ENCODE assay signal across 21 mouse cellular contexts in genomic region chr12:77696039-77696631, GRCm38 (mm10).
DNase-seq lines count a peak whose midpoint lies in the region; ATAC-seq and TF ChIP-seq lines count a peak whose summit lies in the region.
"Had no signal": no experiment of that assay in that cellular context is flagged by ENCODE, and none has a peak within 500 bp of the region (broad histone marks: within the 10 kb centered on the region; RNA-seq: fewer than 3 reads in every experiment).

No protein-coding gene starts in this region.

- peaks cover 8% of the 10 kb centered on the region; the same call in 1 of the 2 replicates for H3K4me1 ChIP-seq in midbrain, embryonic 12.5 days
- no peaks in the 10 kb centered on the region for H3K4me1 ChIP-seq in midbrain, postnatal 0 days (ENCODE audit: insufficient read depth, low read length)
- H3K4me1 ChIP-seq: embryonic facial prominence, embryonic 15.5 days; liver, embryonic 12.5 days; megakaryocyte, embryonic 14.5 days had no signal

- TF ChIP-seq CTCF in midbrain, postnatal 0 days (IDR thresholded peaks at IDR 0.05): no peak

- H3K9ac ChIP-seq in midbrain, embryonic 12.5 days (replicated peaks): no peak overlapping the region
- no peak overlapping the region for H3K9ac ChIP-seq in midbrain, postnatal 0 days (replicated peaks; ENCODE audit: low read length, poor library complexity, severe bottlenecking)
- H3K9ac ChIP-seq: embryonic facial prominence, embryonic 15.5 days; liver, embryonic 12.5 days had no signal

- intact Hi-C loops in heart, postnatal 10 days (cut with DNase I): no loop called here

- no peak overlapping the region for H3K4me3 ChIP-seq in midbrain, embryonic 12.5 days
- H3K4me3 ChIP-seq in midbrain, postnatal 0 days (ENCODE audit: low read depth, low read length): no peak overlapping the region
- H3K4me3 ChIP-seq: embryonic facial prominence, embryonic 15.5 days; gastrocnemius, adult 2 months; heart, embryonic 10.5 days; left cerebral cortex, adult 2 months; liver, embryonic 12.5 days; megakaryocyte, embryonic 14.5 days; myocyte had no signal

- H3K27ac ChIP-seq in midbrain, embryonic 12.5 days (replicated peaks): peak overlapping the region; percentile 32; the same call in 1 of the 2 replicates
- no peak overlapping the region for H3K27ac ChIP-seq in midbrain, postnatal 0 days (ENCODE audit: low read depth, low read length)
- H3K27ac ChIP-seq: embryonic facial prominence, embryonic 15.5 days; gastrocnemius, adult 2 months; heart, embryonic 10.5 days; hindbrain, postnatal 0 days; left cerebral cortex, adult 2 months; liver, embryonic 12.5 days had no signal

- peak; percentile 53 for DNase-seq in cerebellum, adult 11-12 months
- no peak for DNase-seq in cerebellum, postnatal 4 days (ENCODE audit: low spot score in 2 of 2)
- DNase-seq in midbrain, postnatal 0 days (ENCODE audit: low spot score): no peak
- DNase-seq in adrenal gland, postnatal 10 days: peak; percentile 6
- DNase-seq in cerebellum, adult 9-10 months: peak; percentile 53
- no peak for DNase-seq in layer of hippocampus, postnatal 25 days (ENCODE audit: extremely low spot score in 1 of 2, low spot score in 1 of 2)
- DNase-seq in heart, postnatal 10 days: no peak
- DNase-seq: embryo, embryonic 11 days; gastrocnemius, adult 2 months; lung, adult 2 months; right cerebral cortex, postnatal 25 days; thymus, postnatal 36 days had no signal

- ATAC-seq in midbrain, embryonic 12.5 days (ENCODE audit: low FRiP score, low read depth): peak; percentile 54
- ATAC-seq in midbrain, postnatal 0 days (ENCODE audit: low FRiP score): no peak
- ATAC-seq: hindbrain, postnatal 0 days; intestine, postnatal 0 days; liver, embryonic 12.5 days had no signal

- H3K36me3 ChIP-seq in midbrain, embryonic 12.5 days: no peaks in the 10 kb centered on the region
- no peaks in the 10 kb centered on the region for H3K36me3 ChIP-seq in midbrain, postnatal 0 days (ENCODE audit: insufficient read depth, low read length)
- H3K36me3 ChIP-seq: embryonic facial prominence, embryonic 15.5 days; heart, embryonic 10.5 days; liver, embryonic 12.5 days had no signal

- no peaks in the 10 kb centered on the region for H3K27me3 ChIP-seq in midbrain, embryonic 12.5 days
- H3K27me3 ChIP-seq in midbrain, postnatal 0 days (ENCODE audit: insufficient read depth, low read length): no peaks in the 10 kb centered on the region
- H3K27me3 ChIP-seq: embryonic facial prominence, embryonic 15.5 days; liver, embryonic 12.5 days; megakaryocyte, embryonic 14.5 days had no signal

- H3K9me3 ChIP-seq in midbrain, embryonic 12.5 days: no peaks in the 10 kb centered on the region
- H3K9me3 ChIP-seq in midbrain, postnatal 0 days (ENCODE audit: low read length): no peaks in the 10 kb centered on the region
- H3K9me3 ChIP-seq: embryonic facial prominence, embryonic 15.5 days; heart, embryonic 10.5 days; liver, embryonic 12.5 days; megakaryocyte, embryonic 14.5 days had no signal

- no peak overlapping the region for H3K4me2 ChIP-seq in midbrain, embryonic 12.5 days (replicated peaks)
- no peak overlapping the region for H3K4me2 ChIP-seq in midbrain, postnatal 0 days (ENCODE audit: low read depth, low read length, poor library complexity, severe bottlenecking)
- H3K4me2 ChIP-seq: embryonic facial prominence, embryonic 15.5 days; liver, embryonic 12.5 days had no signal

- 49% methylated on average over 8 of the region's 8 CpGs for WGBS in midbrain, embryonic 12.5 days
- 49% methylated on average over 8 of the region's 8 CpGs for WGBS in midbrain, postnatal 0 days

Comparison
In these comparisons a context has a peak if more than half of its experiments do, and no peak if none do; other contexts are left out.
1. DNase-seq: peak in cerebellum, adult 11-12 months (single experiment), adrenal gland, postnatal 10 days (single experiment) and cerebellum, adult 9-10 months (single experiment); none in cerebellum, postnatal 4 days (0 of 2), midbrain, postnatal 0 days (single experiment), layer of hippocampus, postnatal 25 days (0 of 2) and heart, postnatal 10 days (0 of 2).